Mouse (Mus musculus) stomach, embryonic 16.5 days (tissue): Measurements from ENCODE around the gene Ppm1l. TPM values are rescaled to one million over a fixed set of nuclear protein-coding genes. Genes with fewer than 3 reads are reported as not detected.

Experiments
- ATAC-seq: fragments of 200-750 bp; cut with Nextera tagmentation; 2 replicates; pipeline ENCODE4 v1.8.0; 2017; ENCODE audit warnings: moderate number of reproducible peaks, moderate TSS enrichment; ENCODE audit not compliant: insufficient read depth, low FRiP score
- H3K27ac ChIP-seq: fragments of 300-500 bp; sonication (generic); 2 replicates; pipeline ENCODE4 v1.5.1; 2014; ENCODE audit warnings: low read length
- H3K27me3 ChIP-seq: fragments of 300-500 bp; sonication (generic); 2 replicates; pipeline ENCODE4 v1.6.1; 2014; ENCODE audit warnings: low read length, control low read depth, mixed read lengths; ENCODE audit not compliant: control insufficient read depth, insufficient read depth
- H3K36me3 ChIP-seq: fragments of 300-500 bp; sonication (generic); 2 replicates; pipeline ENCODE4 v1.6.1; 2014; ENCODE audit warnings: low read length; ENCODE audit not compliant: control insufficient read depth, insufficient read depth
- H3K4me1 ChIP-seq: fragments of 300-500 bp; sonication (generic); 2 replicates; pipeline ENCODE4 v1.6.1; 2014; ENCODE audit warnings: low read length, control low read depth, mixed read lengths; ENCODE audit not compliant: control insufficient read depth, insufficient read depth
- H3K4me2 ChIP-seq: fragments of 300-500 bp; sonication (generic); 2 replicates; pipeline ENCODE4 v1.6.1; 2014; ENCODE audit warnings: low read depth, low read length, mixed read lengths
- H3K4me3 ChIP-seq: fragments of 300-500 bp; sonication (generic); replicated peaks from 2 replicates; pipeline ENCODE4 v1.5.1; 2014; ENCODE audit warnings: mild to moderate bottlenecking, low read length
- H3K9ac ChIP-seq: fragments of 300-500 bp; sonication (generic); 2 replicates; pipeline ENCODE4 v1.6.1; 2014; ENCODE audit warnings: low read length
- H3K9me3 ChIP-seq: fragments of 300-500 bp; sonication (generic); replicated peaks from 2 replicates; pipeline ENCODE4 v1.6.1; 2016; ENCODE audit warnings: low read length, control low read depth; ENCODE audit not compliant: control insufficient read depth
- WGBS: fragments of 180-500 bp; shearing (Covaris S2); extraction: QIAGEN DNeasy Blood & Tissue Kit; methylation state at CpG from one replicate; pipeline ENCODE4 v1.1.7; 2014; 5-methylcytosine and 5-hydroxymethylcytosine counted together
- polyA plus RNA-seq: library from polyadenylated mRNA; unstranded; fragments of >200 nt; fragmentation: Nextera tagmentation; extraction: Ambion mirVana; gene quantifications from 2 replicates; pipeline ENCODE4 v1.2.1, GENCODE M21; 2015

Ppm1l gene
- polyA plus RNA-seq, 1 experiment from 2014 or later: 7.3 TPM

- WGBS: 44% methylated on average over 1 of the region's 1 CpGs
- Histone ChIP-seq H3K4me3 (no peak overlapping the region), H3K9ac (no peak overlapping the region), H3K27me3 (no peaks in the 10 kb centered on the region), H3K27ac (no peak overlapping the region), H3K4me1 (no peaks in the 10 kb centered on the region), H3K9me3 (no peaks in the 10 kb centered on the region), H3K36me3 (no peaks in the 10 kb centered on the region), H3K4me2 (no peak overlapping the region)
- ATAC-seq: no peak
Observed at GRCm38 (mm10) chr3:69461956-69462355, 145.3 kb downstream of the Ppm1l start.

- ATAC-seq: no peak
- Histone ChIP-seq H3K4me2 (no peak overlapping the region), H3K4me3 (no peak overlapping the region), H3K36me3 (no peaks in the 10 kb centered on the region), H3K9me3 (no peaks in the 10 kb centered on the region), H3K4me1 (no peaks in the 10 kb centered on the region), H3K9ac (no peak overlapping the region), H3K27me3 (no peaks in the 10 kb centered on the region), H3K27ac (no peak overlapping the region)
- 89% methylated on average over 4 of the region's 4 CpGs for WGBS
Observed at GRCm38 (mm10) chr3:69465751-69466150, 149.1 kb downstream of the Ppm1l start.

DNA sequence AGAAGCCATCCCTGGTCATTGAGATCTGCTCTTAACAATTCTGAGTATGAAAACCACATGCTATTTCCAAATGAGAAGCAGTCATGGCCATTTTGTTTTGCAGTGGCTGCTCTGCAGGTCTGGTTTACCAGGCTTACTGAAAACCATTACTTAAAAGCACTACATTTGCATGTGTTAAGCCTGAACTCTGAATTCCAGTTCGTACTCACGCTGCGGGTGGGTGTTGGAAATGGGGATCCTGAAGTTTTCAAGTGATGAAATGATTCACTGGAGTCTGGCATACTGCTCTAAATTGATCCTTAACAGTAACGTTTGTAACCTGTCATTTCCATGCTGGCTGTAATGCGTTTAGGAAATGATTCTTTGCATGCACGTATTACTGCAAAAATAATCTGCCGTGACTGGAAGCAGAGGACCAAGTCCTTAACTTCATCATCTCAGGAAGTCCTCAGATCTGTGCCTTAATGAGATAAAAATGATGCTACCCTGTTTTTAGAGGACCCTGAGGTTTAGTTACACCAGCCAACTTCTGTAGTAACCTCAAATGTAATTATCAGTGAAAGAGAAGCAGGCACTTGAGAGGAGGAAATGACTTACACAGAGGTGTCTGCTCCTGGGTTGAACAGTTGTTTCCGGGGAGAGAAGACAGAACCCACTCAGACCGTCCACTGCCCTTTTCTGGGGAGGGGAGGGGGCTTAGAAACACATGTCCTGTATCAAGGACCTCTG, 151.8 kb downstream of the Ppm1l start:
- no peaks in the 10 kb centered on the region for H3K36me3 ChIP-seq
- no peak for ATAC-seq
- H3K4me1 ChIP-seq: no peaks in the 10 kb centered on the region
- no peaks in the 10 kb centered on the region for H3K27me3 ChIP-seq
- H3K4me2 ChIP-seq: no peak overlapping the region
- no peak overlapping the region for H3K9ac ChIP-seq
- H3K9me3 ChIP-seq: no peaks in the 10 kb centered on the region
- WGBS: 45% methylated on average over 9 of the region's 9 CpGs
- no peak overlapping the region for H3K27ac ChIP-seq
- no peak overlapping the region for H3K4me3 ChIP-seq

DNA sequence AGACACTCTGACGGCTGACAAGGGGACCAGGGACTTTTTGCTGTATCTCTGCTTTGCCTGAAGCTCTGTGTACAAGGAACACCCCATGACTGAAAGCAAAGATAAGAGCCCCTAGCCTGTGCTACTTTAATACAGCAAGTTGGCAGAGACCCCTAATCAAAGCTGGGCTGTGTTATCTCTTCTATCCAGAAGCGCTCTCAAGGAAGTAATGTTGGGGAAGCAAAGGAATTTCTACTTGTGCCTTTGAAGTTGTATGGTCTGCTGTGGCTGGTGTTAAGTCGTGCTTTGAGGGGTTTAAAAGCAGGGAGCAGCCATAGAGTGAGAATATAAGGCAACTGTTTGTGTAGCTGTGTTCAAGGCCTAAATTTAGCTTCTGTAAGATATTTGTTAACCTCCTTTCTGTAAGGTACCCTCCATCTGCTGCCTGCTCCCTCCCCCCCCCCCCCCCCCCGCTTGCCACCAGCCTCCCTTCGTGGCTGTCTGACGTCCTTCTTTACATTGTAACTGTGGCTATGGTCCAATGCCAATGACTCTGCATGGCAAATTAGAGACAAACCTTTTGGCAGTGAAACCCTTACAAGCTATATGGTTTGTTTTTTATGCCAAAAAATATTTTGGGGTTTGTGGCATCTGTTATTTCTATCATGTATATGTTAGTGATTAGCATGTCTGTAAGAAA, 152.9 kb downstream of the Ppm1l start:
- no peak for ATAC-seq
- Histone ChIP-seq H3K4me2 (no peak overlapping the region), H3K9me3 (no peaks in the 10 kb centered on the region), H3K4me3 (no peak overlapping the region), H3K36me3 (no peaks in the 10 kb centered on the region), H3K9ac (no peak overlapping the region), H3K4me1 (no peaks in the 10 kb centered on the region), H3K27me3 (no peaks in the 10 kb centered on the region), H3K27ac (no peak overlapping the region)
- WGBS: 45% methylated on average over 5 of the region's 6 CpGs

DNA sequence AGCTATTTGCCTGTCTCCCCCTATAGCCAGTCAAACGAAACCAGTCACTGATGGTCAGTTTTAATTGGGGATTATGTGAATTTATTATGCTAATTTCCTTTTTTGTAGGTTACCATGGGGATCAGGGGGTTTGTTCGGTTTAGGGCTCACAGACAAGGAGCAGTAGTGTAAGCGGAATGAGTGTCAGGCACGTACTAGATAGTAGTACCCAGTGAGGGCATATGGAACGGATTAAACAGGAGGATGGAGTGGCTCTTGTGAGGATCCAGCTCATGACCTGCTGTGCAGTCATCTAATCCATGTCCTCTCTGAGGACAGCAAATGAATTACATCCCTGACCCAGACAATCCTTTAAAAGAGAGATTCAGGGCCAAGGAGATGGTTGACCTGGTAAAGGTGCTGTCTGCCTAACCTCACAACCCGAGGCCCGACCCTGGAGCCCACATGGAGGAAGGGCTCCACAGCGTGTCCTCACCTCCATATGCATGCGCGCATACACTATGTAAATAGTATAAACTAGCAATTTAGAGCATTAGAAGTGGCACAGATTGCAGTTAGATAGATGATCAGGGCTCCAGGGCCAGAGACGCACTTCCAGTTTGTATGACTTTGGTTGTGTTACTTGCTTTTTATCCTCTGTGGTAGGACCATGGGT, 153.6 kb downstream of the Ppm1l start:
- 88% methylated on average over 11 of the region's 11 CpGs for WGBS
- H3K27me3 ChIP-seq: no peaks in the 10 kb centered on the region
- no peak overlapping the region for H3K9ac ChIP-seq
- H3K4me3 ChIP-seq: no peak overlapping the region
- no peaks in the 10 kb centered on the region for H3K9me3 ChIP-seq
- H3K36me3 ChIP-seq: no peaks in the 10 kb centered on the region
- no peak overlapping the region for H3K27ac ChIP-seq
- H3K4me1 ChIP-seq: no peaks in the 10 kb centered on the region
- H3K4me2 ChIP-seq: no peak overlapping the region
- no peak for ATAC-seq

- Histone ChIP-seq H3K27me3 (no peaks in the 10 kb centered on the region), H3K9me3 (no peaks in the 10 kb centered on the region), H3K4me1 (peaks cover 2% of the 10 kb centered on the region; the same call in 1 of the 2 replicates), H3K9ac (no peak overlapping the region), H3K27ac (no peak overlapping the region), H3K4me3 (no peak overlapping the region), H3K36me3 (no peaks in the 10 kb centered on the region), H3K4me2 (no peak overlapping the region)
- no peak for ATAC-seq
- WGBS: 36% methylated on average over 12 of the region's 12 CpGs
Observed at GRCm38 (mm10) chr3:69475850-69476450, 159.3 kb downstream of the Ppm1l start.

DNA sequence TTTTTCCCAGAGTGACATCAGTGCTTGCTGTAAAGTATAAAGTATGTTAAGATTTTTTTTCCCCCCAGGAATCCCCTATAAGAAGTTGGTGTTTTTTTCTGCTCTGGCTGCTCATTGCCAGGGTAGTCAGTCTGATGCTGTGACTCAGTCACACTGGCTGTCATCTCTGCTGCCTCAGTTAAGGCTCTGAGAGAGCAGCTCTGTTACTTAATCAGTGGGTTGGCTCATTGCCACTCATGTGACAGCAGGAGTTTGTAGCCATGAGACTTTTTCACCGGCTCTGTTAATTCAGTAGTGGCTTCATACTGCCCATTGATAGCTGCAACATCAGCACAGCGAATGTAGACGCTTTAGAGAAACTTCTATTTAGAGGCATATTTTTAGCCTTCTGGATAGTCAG, 163.3 kb downstream of the Ppm1l start:
- Histone ChIP-seq H3K4me2 (no peak overlapping the region), H3K4me1 (peaks cover 2% of the 10 kb centered on the region; the same call in 1 of the 2 replicates), H3K36me3 (no peaks in the 10 kb centered on the region), H3K9me3 (no peaks in the 10 kb centered on the region), H3K27me3 (no peaks in the 10 kb centered on the region), H3K27ac (no peak overlapping the region), H3K4me3 (no peak overlapping the region), H3K9ac (no peak overlapping the region)
- WGBS: 74% methylated on average over 3 of the region's 3 CpGs
- ATAC-seq: no peak

DNA sequence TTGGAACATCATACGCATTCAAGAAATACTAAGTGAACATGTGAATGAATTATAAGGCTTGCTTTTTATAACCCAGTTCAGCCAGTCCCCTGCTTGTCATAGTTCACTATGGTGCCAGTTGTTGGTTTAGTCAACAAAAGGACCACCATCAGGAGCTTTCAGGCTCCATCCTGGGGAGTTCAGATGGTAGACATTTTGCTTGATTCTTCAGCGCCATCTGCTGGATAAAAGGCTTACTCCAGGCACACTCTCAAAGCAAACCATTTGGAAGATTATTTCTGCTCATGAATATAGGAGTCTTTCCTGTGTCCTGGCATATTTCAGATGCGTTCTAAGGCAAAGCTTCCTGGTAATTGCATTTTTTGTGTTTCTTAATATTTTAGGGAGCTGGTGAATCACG, 165.2 kb downstream of the Ppm1l start:
- H3K27ac ChIP-seq: no peak overlapping the region
- no peak overlapping the region for H3K4me2 ChIP-seq
- peaks cover 2% of the 10 kb centered on the region; the same call in 1 of the 2 replicates for H3K4me1 ChIP-seq
- no peaks in the 10 kb centered on the region for H3K27me3 ChIP-seq
- H3K36me3 ChIP-seq: no peaks in the 10 kb centered on the region
- ATAC-seq: peak; percentile 50; the same call in 1 of the 2 replicates
- no peak overlapping the region for H3K9ac ChIP-seq
- 33% methylated on average over 4 of the region's 4 CpGs for WGBS
- no peaks in the 10 kb centered on the region for H3K9me3 ChIP-seq
- H3K4me3 ChIP-seq: no peak overlapping the region
